Comparison of ENCODE assay signal across 23 mouse cellular contexts in genomic region chrX:140164859-140165258, GRCm38 (mm10).
"Had no signal": no experiment of that assay in that cellular context is flagged by ENCODE, and none has a peak within 500 bp of the region (broad histone marks: within the 10 kb centered on the region; RNA-seq: fewer than 3 reads in every experiment).

No protein-coding gene starts in this region.

- H3K4me1 ChIP-seq: heart, embryonic 10.5 days; heart, embryonic 13.5 days; heart, embryonic 15.5 days; hindbrain, embryonic 13.5 days; hindbrain, embryonic 15.5 days; limb, embryonic 10.5 days; limb, embryonic 12.5 days had no signal

- H3K27ac ChIP-seq: heart, embryonic 10.5 days; heart, embryonic 13.5 days; heart, embryonic 15.5 days; hindbrain, embryonic 13.5 days; hindbrain, embryonic 15.5 days; hindbrain, postnatal 0 days; layer of hippocampus, adult 2 months; left cerebral cortex, adult 2 months; limb, embryonic 10.5 days; limb, embryonic 12.5 days; liver, embryonic 14.5 days had no signal

- H3K36me3 ChIP-seq: heart, embryonic 10.5 days; heart, embryonic 13.5 days; heart, embryonic 15.5 days; hindbrain, embryonic 13.5 days; hindbrain, embryonic 15.5 days; limb, embryonic 10.5 days; limb, embryonic 12.5 days had no signal

- H3K4me2 ChIP-seq: heart, embryonic 13.5 days; heart, embryonic 15.5 days; hindbrain, embryonic 13.5 days; hindbrain, embryonic 15.5 days; limb, embryonic 12.5 days; liver, embryonic 11.5 days had no signal

- H3K27me3 ChIP-seq: heart, embryonic 15.5 days had no signal

- DNase-seq: gastrocnemius, postnatal 14 days; gastrocnemius, postnatal 36 days; heart, adult 18-20 months; heart, postnatal 14 days; heart, postnatal 36 days; kidney, adult 11 months; kidney, adult 8-10 months; kidney, postnatal 10 days; kidney, postnatal 25 days; kidney, postnatal 4 days; liver had no signal

- H3K9me3 ChIP-seq: heart, embryonic 10.5 days; heart, embryonic 13.5 days; heart, embryonic 15.5 days; hindbrain, embryonic 13.5 days; hindbrain, embryonic 15.5 days; limb, embryonic 10.5 days; limb, embryonic 12.5 days had no signal

- ATAC-seq: hindbrain, postnatal 0 days had no signal

- H3K4me3 ChIP-seq: heart, embryonic 10.5 days; heart, embryonic 13.5 days; heart, embryonic 15.5 days; hindbrain, embryonic 13.5 days; hindbrain, embryonic 15.5 days; layer of hippocampus, adult 2 months; left cerebral cortex, adult 2 months; limb, embryonic 10.5 days; limb, embryonic 12.5 days had no signal

- H3K9ac ChIP-seq: heart, embryonic 13.5 days; heart, embryonic 15.5 days; hindbrain, embryonic 13.5 days; hindbrain, embryonic 15.5 days; limb, embryonic 12.5 days; liver, embryonic 14.5 days had no signal
